ENCODE assay signal across 18 mouse cellular contexts in genomic region chr6:145020553-145020952, GRCm38 (mm10). TPM values are rescaled to one million over a fixed set of nuclear protein-coding genes. Genes with fewer than 3 reads are reported as not detected.
DNase-seq lines count a peak whose midpoint lies in the region; ATAC-seq lines count a peak whose summit lies in the region.
"Had no signal": no experiment of that assay in that cellular context is flagged by ENCODE, and none has a peak within 500 bp of the region (broad histone marks: within the 10 kb centered on the region; RNA-seq: fewer than 3 reads in every experiment).

No protein-coding gene starts in this region.

- no peaks in the 10 kb centered on the region for H3K9me3 ChIP-seq in hindbrain, embryonic 16.5 days (ENCODE audit: control insufficient read depth, low read length)
- no peaks in the 10 kb centered on the region; the same call in 1 of the 2 replicates for H3K9me3 ChIP-seq in hindbrain, embryonic 14.5 days (ENCODE audit: control insufficient read depth, low read length)
- peaks cover 4% of the 10 kb centered on the region for H3K9me3 ChIP-seq in liver, embryonic 16.5 days (replicated peaks; ENCODE audit: control insufficient read depth, low read length)
- H3K9me3 ChIP-seq in limb, embryonic 12.5 days, result peaks cover 7% of the 10 kb centered on the region; the same call in 1 of the 2 replicates

- no peaks in the 10 kb centered on the region for H3K27me3 ChIP-seq in hindbrain, embryonic 16.5 days (replicated peaks; ENCODE audit: control insufficient read depth, insufficient read depth, low read length)
- no peaks in the 10 kb centered on the region for H3K27me3 ChIP-seq in hindbrain, embryonic 14.5 days (ENCODE audit: control insufficient read depth, insufficient read depth, low read length)
- no peaks in the 10 kb centered on the region for H3K27me3 ChIP-seq in liver, embryonic 16.5 days (ENCODE audit: control insufficient read depth, insufficient read depth, low read depth, low read length)
- 0 out of 2 replicates have a peak, but pooled peaks cover 2% of the 10 kb centered on the region for H3K27me3 ChIP-seq in limb, embryonic 12.5 days
- H3K27me3 ChIP-seq: embryonic facial prominence, embryonic 12.5 days; Patski had no signal

- no peak overlapping the region for H3K4me2 ChIP-seq in hindbrain, embryonic 16.5 days (ENCODE audit: low read length)
- no peak overlapping the region for H3K4me2 ChIP-seq in hindbrain, embryonic 14.5 days (replicated peaks)
- no peak overlapping the region for H3K4me2 ChIP-seq in liver, embryonic 16.5 days (ENCODE audit: low read depth, low read length)
- no peak overlapping the region for H3K4me2 ChIP-seq in limb, embryonic 12.5 days
- H3K4me2 ChIP-seq: embryonic facial prominence, embryonic 12.5 days had no signal

- no peaks in the 10 kb centered on the region for H3K4me1 ChIP-seq in hindbrain, embryonic 16.5 days (ENCODE audit: control insufficient read depth, insufficient read depth, low read depth, low read length)
- H3K4me1 ChIP-seq in hindbrain, embryonic 14.5 days (replicated peaks; ENCODE audit: control insufficient read depth, insufficient read depth, low read length), result no peaks in the 10 kb centered on the region
- no peaks in the 10 kb centered on the region for H3K4me1 ChIP-seq in liver, embryonic 16.5 days (ENCODE audit: control insufficient read depth, low read depth, low read length)
- peaks cover 7% of the 10 kb centered on the region; the same call in 1 of the 2 replicates for H3K4me1 ChIP-seq in limb, embryonic 12.5 days (replicated peaks)
- H3K4me1 ChIP-seq: embryonic facial prominence, embryonic 12.5 days had no signal

- H3K27ac ChIP-seq in hindbrain, embryonic 16.5 days (ENCODE audit: low read depth, low read length), result no peak overlapping the region
- H3K27ac ChIP-seq in hindbrain, embryonic 14.5 days, result no peak overlapping the region
- H3K27ac ChIP-seq in liver, embryonic 16.5 days (ENCODE audit: low read length), result no peak overlapping the region
- H3K27ac ChIP-seq in limb, embryonic 12.5 days, result no peak overlapping the region
- H3K27ac ChIP-seq: embryonic facial prominence, embryonic 12.5 days; heart, adult 2 months; macrophage had no signal

- peak; percentile 16; the same call in 1 of the 2 replicates for ATAC-seq in hindbrain, embryonic 16.5 days
- ATAC-seq in hindbrain, embryonic 14.5 days (ENCODE audit: low FRiP score), result no peak
- peak; percentile 15; the same call in 1 of the 2 replicates for ATAC-seq in liver, embryonic 16.5 days (ENCODE audit: low read depth)
- ATAC-seq in limb, embryonic 12.5 days (ENCODE audit: insufficient number of reproducible peaks, insufficient read depth, low FRiP score, low TSS enrichment, low read depth), result 0 out of 2 replicates have a peak, but pooled peaks have one; percentile 42
- ATAC-seq in megakaryocyte, adult 5-6 weeks (ENCODE audit: poor library complexity, severe bottlenecking), result no peak
- ATAC-seq: Patski had no signal

- H3K9ac ChIP-seq in hindbrain, embryonic 16.5 days (ENCODE audit: low read depth, low read length), result no peak overlapping the region
- no peak overlapping the region for H3K9ac ChIP-seq in hindbrain, embryonic 14.5 days
- H3K9ac ChIP-seq in liver, embryonic 16.5 days (ENCODE audit: low read depth, low read length), result no peak overlapping the region
- H3K9ac ChIP-seq in limb, embryonic 12.5 days (replicated peaks), result no peak overlapping the region
- H3K9ac ChIP-seq: embryonic facial prominence, embryonic 12.5 days had no signal

- 64% methylated on average over 4 of the region's 4 CpGs for WGBS in hindbrain, embryonic 16.5 days
- WGBS in hindbrain, embryonic 14.5 days, result 63% methylated on average over 4 of the region's 4 CpGs
- 63% methylated on average over 4 of the region's 4 CpGs for whole genome bisulfite sequencing in liver, embryonic 16.5 days (ENCODE audit: insufficient replicate concordance)
- WGBS in limb, embryonic 12.5 days, result 62% methylated on average over 4 of the region's 4 CpGs

- peaks cover 13% of the 10 kb centered on the region; the same call in 1 of the 2 replicates for H3K36me3 ChIP-seq in hindbrain, embryonic 16.5 days (ENCODE audit: control insufficient read depth, insufficient read depth, low read length)
- peaks cover 61% of the 10 kb centered on the region for H3K36me3 ChIP-seq in hindbrain, embryonic 14.5 days (replicated peaks; ENCODE audit: control insufficient read depth, insufficient read depth)
- H3K36me3 ChIP-seq in liver, embryonic 16.5 days (ENCODE audit: control insufficient read depth, insufficient read depth), result no peaks in the 10 kb centered on the region
- H3K36me3 ChIP-seq in limb, embryonic 12.5 days, result peaks cover 35% of the 10 kb centered on the region; the same call in 1 of the 2 replicates

- no peak overlapping the region for H3K4me3 ChIP-seq in hindbrain, embryonic 16.5 days (ENCODE audit: low read length)
- H3K4me3 ChIP-seq in hindbrain, embryonic 14.5 days (replicated peaks; ENCODE audit: low read length), result no peak overlapping the region
- no peak overlapping the region for H3K4me3 ChIP-seq in liver, embryonic 16.5 days (ENCODE audit: low read depth, low read length)
- no peak overlapping the region for H3K4me3 ChIP-seq in limb, embryonic 12.5 days (replicated peaks)
- H3K4me3 ChIP-seq: embryonic facial prominence, embryonic 12.5 days; heart, adult 2 months had no signal

- no peak for DNase-seq in hindbrain, embryonic 14.5 days (ENCODE audit: low spot score)
- no peak for DNase-seq in liver
- peak; percentile 85 for DNase-seq in thymus, postnatal 0 days (ENCODE audit: low spot score)
- no peak for DNase-seq in natural killer cell, adult 2 months (ENCODE audit: low spot score in 2 of 2)
- DNase-seq: cerebellum, adult 8-10 months; gastrocnemius, postnatal 14 days; heart, adult 2 months; kidney, postnatal 10 days; lung, adult 2 months; midbrain, embryonic 14.5 days; right cerebral cortex, postnatal 4 days had no signal

RNA-seq across cellular contexts. Expression of gene Bcat1, which starts 55.4 kb away (rescaled TPM):
- 110 and 116 TPM in 2 replicates for polyA plus RNA-seq in hindbrain, embryonic 16.5 days (2015; fragmentation: Nextera tagmentation; extraction: Ambion mirVana)
- 101 and 123 TPM in 2 replicates for polyA plus RNA-seq in hindbrain, embryonic 14.5 days (2014; fragmentation: Nextera tagmentation; extraction: Ambion mirVana)
- 0.96 and 1.2 TPM in 2 replicates for polyA plus RNA-seq in liver, embryonic 16.5 days (2015; fragmentation: Nextera tagmentation; extraction: Ambion mirVana)
- polyA plus RNA-seq in limb, embryonic 12.5 days (2016; fragmentation: Nextera tagmentation; extraction: Ambion mirVana), result 36.9 and 41.7 TPM in 2 replicates
- polyA plus RNA-seq in thymus, postnatal 0 days (2015; fragmentation: Nextera tagmentation; extraction: Ambion mirVana), result 8.9 and 11.8 TPM in 2 replicates
- total RNA-seq in megakaryocyte, adult 5-6 weeks (2015), result 0.25 TPM in 1 of 2 replicates, not detected in the other
- 0.24 TPM in 1 of 2 replicates, not detected in the other for total RNA-seq in megakaryocyte, adult 5-6 weeks (2017)
- polyA plus RNA-seq: macrophage had no signal

Comparison
In these comparisons a context has a peak if more than half of its experiments do, and no peak if none do; other contexts are left out.
1. ATAC-seq: peak in hindbrain, embryonic 16.5 days (single experiment), liver, embryonic 16.5 days (single experiment) and limb, embryonic 12.5 days (single experiment); none in hindbrain, embryonic 14.5 days (single experiment) and megakaryocyte, adult 5-6 weeks (single experiment).